Mouse (Mus musculus) v-Abl transformed pro-B cells (cell line): ENCODE measurements around the gene Fam222b.
"Not testable (repeated sequence)": the region's sequence is repeated elsewhere in the genome, so short reads cannot be mapped to it uniquely, and the experiment has no call there.

Source experiments
- in situ Hi-C, 2 experiments: fragments of 400-800 bp; cut with MboI; formaldehyde crosslinking; loops; one replicate each; pipeline ENCODE4 v1.15.1; 2025; ENCODE audit not compliant: unreplicated experiment in 2 of 2

The Fam222b gene

GRCm38 (mm10) chr11:78094504-78095143 is at the start of gene Fam222b:
Fam222b (plus strand) TSS chr11:78094660.
- in situ Hi-C loops = no loop called here

GRCm38 (mm10) chr11:78044758-78045251 is 49.7 kb upstream of the Fam222b start:
- in situ Hi-C loops = no loop called here

DNA sequence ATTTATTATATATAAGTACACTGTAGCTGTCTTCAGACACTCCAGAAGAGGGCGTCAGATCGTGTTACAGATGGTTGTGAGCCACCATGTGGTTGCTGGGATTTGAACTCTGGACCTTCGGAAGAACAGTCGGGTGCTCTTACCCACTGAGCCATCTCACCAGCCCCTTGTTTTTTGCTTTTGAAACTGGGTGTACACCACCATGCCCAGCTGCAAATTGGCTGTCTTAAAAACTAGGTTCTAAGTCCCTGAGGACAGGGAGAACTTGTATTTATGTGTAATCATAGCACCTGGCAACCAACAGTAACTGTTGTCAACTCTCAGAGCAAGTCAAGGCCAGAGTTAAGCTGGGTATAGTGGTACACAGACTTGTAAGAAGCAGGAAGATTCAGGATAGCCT is 45.8 kb upstream of the Fam222b start:
- in situ Hi-C loops = not testable (repeated sequence)

GRCm38 (mm10) chr11:78053078-78053477 is 41.4 kb upstream of the Fam222b start:
- in situ Hi-C loops = no loop called here

GRCm38 (mm10) chr11:78056946-78057345 is 37.5 kb upstream of the Fam222b start:
- in situ Hi-C loops = loop anchor here (5.0 kb wide), 3 partner anchors 95 to 120 kb away; partner anchors contain the start of genes Nek8 (in 1 of the 2) and Tlcd1 (in 1 of the 2)

DNA sequence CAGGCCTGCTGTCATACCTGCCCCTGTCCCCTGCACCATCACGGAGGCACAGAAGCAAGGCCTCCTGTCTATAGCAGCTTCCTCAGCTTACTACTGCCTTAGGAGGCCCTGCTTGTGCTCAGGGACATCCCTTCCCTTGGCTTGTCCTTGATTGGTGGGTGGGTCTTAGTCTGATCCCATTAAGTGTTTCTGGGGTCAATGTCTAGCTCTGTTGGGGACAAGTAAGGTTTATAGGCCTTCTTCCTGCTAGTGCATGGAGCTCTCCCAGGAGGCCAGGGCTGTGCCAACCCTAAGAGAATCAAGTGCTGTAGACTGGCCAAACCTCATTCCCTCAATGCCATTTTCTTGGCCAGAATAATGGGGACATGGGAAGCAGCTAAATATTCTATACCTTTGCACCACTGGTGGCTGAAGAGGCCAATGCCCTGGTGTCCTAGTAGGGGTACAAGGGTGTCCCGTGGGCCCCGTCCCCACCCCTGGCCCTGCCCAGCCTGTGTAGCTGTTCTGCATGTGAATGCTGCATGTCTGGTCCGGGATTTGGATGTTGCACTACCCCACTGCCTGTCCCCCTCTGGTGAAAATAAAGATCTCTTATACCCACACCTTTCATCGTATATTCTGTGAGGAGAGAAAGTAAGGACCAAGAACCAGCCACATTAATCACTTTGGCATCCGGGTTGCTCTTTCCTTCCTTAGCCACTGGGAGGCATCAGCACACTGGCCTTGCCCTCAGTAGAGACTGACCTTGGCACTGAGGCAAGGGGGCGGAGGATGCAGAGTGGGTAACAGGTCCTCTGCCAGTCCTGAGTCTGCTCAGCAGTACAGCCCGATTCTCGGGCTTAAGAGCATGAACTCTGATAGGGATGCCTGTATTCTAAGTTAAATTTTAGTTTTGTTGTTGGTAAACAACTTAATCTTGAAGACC is 34.4 kb upstream of the Fam222b start:
- in situ Hi-C loops = loop anchor here (5.0 kb wide), 4 partner anchors 87 to 117 kb away; partner anchors contain the start of genes Nek8 (in 1 of the 2) and Tlcd1 (in 1 of the 2)

DNA sequence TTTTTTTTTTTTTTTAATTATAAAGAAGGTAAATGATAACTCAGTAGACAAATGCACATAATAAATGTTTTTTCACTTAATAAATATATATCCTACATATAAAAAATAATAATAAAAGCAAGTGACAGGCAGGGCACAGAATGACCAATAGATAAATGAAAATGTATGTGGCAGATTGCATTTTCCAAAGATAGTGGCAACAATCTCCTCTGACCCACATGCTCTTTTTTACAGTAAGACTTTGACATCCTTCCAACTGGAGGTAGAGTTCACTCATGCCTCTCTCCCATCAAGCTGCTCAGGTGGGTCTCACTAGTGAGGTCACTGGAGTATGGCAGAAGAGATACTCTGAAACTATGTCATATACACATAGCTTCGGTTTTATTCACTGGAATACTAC is 31.9 kb upstream of the Fam222b start:
- in situ Hi-C loops = loop anchor here in 1 of 2 experiments (5.0 kb wide), 1 partner anchor 85 kb away; no protein-coding TSS in a partner anchor

- in situ Hi-C loops = no loop called here
Observed at GRCm38 (mm10) chr11:78065906-78066305, 28.6 kb upstream of the Fam222b start.

DNA sequence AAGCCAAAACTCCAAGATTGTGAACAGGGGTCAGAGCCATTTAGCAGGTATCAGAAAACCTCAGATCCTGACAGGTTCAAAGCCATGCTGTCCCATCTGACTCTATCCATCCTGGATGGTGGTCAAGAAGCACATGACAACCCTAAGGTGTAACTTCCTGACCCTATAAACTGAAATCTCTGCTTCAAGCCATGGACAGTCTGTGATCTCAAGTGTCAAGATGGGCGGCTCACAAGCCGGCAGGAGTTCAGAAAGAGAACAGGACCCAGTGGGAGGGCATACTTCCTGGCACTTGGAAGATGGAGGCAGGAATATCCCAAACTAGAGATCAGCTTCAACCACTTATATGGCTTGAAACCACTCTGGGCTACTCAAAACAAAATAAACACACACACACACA is 27.8 kb upstream of the Fam222b start:
- in situ Hi-C loops = no loop called here

DNA sequence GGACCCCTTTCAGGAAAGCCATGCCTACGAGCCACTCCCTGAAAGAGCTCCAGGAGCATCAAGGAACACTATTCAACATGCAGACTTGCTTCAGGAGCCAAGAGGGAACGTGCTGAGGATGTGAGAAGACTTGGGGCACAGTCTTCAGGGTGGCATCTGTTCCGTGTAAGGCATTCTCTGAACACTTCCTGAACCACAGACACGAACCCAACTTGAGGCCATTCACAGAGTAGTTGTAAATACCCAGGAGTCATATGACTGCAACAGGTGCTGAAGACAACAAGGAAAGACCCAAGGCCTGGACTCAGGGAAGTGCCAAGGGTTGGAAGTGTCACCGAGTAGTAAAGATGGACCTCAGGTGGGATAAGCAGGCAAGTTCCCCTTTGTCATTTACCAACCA is 26.9 kb upstream of the Fam222b start:
- in situ Hi-C loops = no loop called here

DNA sequence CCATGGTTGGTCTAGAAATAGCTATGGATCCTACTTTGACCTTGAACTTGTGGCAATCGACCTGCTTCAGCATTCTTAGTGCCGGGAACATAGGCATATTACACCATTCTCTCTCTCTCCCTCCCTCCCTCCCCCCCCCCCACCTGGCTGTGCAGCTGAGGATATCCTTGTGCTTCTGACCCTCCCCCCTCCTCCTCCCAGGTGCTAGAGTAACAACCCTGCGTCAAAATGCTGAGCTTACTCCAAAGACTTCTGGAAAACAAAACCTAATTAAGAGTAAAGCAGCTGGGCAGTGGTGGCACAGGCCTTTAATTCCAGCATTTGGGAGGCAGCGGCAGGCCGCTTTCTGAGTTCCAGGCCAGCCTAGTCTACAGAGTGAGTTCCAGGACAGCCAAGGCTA is 25.3 kb upstream of the Fam222b start:
- in situ Hi-C loops = no loop called here

DNA sequence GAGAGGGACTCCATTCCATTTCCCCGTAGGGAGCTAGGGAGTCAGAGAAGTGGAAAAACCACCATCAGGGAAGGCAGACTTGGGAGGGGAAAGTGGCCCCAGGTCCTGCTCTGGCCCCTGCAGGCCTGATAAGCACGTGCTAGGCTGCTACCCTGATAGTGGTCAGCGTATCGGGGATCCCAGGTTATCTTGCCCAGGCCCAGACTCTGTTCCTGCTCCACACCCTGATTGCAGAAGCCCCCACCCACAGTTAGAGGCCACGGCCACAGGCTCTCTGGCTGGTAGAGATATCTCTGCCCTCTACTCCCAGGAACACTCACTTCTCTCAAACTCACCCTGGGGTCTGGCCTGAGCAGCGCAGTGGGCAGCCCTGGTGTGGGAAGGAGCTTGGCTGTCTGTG is 24.8 kb upstream of the Fam222b start:
- in situ Hi-C loops = no loop called here

DNA sequence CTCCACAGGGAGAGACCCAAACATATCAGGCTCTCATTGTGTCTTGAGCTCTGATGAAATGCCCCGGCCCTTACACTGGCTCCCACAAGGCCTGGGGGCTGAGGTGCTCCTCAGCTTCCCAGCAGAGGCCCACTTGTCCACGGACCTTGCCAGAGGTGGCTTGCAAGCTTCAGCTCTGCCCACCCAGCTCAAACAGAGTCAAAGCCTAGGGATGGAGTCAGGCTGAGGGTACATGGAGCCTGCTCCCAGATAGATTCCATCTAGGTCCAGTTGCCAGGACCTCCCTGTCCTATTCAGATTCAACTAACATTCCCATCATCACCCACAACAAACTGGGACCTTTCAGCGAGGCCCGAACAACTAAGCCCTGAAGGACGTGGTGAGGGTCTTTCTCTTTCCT is 22.5 kb upstream of the Fam222b start:
- in situ Hi-C loops = no loop called here

GRCm38 (mm10) chr11:78072425-78073130 is 21.9 kb upstream of the Fam222b start:
- in situ Hi-C loops = no loop called here

GRCm38 (mm10) chr11:78073577-78074276 is 20.7 kb upstream of the Fam222b start:
- in situ Hi-C loops = no loop called here

- in situ Hi-C loops = no loop called here
Observed at GRCm38 (mm10) chr11:78074277-78074652, 20.2 kb upstream of the Fam222b start.

DNA sequence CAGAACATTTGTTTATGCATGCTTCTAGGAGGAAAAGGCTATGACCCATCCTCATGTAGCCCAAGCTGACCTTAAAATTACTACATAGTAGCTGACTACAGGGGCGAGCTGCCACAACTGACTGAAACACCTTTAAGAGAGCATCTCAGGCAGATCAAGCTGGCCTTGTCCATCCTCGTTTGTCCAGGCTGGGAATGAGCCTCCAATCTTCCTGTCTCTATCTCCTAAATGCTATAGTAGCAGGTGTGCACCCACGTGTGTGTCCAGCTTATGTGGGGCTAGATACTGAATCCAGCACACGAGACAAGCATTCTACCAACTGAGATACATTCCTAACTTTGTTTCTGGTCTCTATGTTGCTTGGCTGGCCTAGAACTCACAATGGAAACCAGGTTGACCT is 19.8 kb upstream of the Fam222b start:
- in situ Hi-C loops = no loop called here

- in situ Hi-C loops = no loop called here
Observed at GRCm38 (mm10) chr11:78079961-78080921, 14.2 kb upstream of the Fam222b start, which contains the start of gene Eral1. Eral1 (minus strand) TSS chr11:78080383.

DNA sequence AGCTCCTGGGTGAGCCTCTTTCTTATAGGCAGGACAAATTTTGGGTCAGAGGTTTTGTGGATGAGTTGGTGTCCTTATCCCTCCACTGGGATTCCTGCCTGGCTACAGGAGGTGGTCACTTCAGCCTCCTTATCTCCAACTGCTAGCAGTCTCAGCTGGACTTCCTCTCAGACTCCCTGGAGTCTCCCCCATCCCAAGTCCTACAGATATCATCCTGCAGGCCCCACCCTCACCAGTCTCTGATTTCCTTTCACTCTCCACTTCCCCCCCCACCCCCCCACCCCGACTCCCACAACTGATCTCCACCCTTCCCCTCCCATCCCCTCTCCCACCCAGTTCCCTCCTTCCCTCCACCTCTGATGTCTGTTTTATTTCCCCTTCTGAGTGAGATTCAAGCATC is 10.9 kb upstream of the Fam222b start:
- in situ Hi-C loops = no loop called here
